Mouse (Mus musculus): ENCODE data around the gene Shisa3.

DNA sequence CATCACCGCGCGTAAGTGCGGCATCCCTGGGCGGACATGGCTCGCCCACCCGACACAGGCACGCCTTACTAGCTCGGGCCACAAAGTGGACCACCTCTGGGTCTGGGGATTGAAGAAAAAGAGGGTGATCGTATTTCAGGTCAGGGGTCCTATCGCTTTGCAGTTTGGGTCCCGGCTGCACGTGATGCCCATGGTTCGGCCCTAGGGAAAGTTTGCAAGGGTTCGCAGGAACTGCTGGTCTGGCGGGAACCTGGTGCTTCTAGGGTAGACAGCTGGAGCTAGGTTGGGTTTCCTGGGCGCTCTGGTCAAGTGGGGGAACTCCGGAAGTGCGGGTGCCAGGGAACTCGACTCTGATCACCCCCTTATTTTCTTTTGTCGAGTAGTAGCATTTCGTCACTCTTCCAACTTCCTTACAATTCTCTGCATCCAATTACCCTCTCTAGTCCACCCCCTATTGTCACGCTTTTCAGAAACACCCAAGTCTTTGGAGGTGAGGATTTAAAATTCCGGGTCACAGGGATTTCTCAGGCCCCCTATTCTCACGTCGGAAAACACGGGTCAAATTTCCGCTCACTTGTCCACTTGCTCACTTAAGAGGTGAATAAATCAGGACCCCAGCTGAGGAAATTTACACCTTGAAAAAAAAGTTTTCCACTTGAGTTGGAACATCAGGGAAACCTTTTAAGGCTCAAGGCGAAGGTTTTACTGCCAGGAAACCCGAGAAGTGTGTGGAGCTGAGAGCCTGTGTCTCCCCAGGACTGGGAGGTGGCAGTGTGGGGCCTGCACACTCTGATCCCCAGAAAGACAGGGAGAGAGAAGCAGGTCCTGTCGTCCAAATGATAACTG lies 1.2 kb downstream of the Shisa3 start:
- TF ChIP-seq CTCF (IDR thresholded peaks at IDR 0.05; ENCODE audit: low read depth, low read length) (no peak), POLR2A (IDR thresholded peaks at IDR 0.05; ENCODE audit: extremely low read depth, insufficient read depth, low read length) (no peak)
